Mouse (Mus musculus): ENCODE data around the gene Prss8. TPM values are rescaled to one million over a fixed set of nuclear protein-coding genes. Genes with fewer than 3 reads are reported as not detected.
"Not testable (repeated sequence)": the region's sequence is repeated elsewhere in the genome, so short reads cannot be mapped to it uniquely, and the experiment has no call there.

Gene Prss8
- polyA plus RNA-seq, 1 experiment from 2014 or later, result 0.18 TPM

DNA sequence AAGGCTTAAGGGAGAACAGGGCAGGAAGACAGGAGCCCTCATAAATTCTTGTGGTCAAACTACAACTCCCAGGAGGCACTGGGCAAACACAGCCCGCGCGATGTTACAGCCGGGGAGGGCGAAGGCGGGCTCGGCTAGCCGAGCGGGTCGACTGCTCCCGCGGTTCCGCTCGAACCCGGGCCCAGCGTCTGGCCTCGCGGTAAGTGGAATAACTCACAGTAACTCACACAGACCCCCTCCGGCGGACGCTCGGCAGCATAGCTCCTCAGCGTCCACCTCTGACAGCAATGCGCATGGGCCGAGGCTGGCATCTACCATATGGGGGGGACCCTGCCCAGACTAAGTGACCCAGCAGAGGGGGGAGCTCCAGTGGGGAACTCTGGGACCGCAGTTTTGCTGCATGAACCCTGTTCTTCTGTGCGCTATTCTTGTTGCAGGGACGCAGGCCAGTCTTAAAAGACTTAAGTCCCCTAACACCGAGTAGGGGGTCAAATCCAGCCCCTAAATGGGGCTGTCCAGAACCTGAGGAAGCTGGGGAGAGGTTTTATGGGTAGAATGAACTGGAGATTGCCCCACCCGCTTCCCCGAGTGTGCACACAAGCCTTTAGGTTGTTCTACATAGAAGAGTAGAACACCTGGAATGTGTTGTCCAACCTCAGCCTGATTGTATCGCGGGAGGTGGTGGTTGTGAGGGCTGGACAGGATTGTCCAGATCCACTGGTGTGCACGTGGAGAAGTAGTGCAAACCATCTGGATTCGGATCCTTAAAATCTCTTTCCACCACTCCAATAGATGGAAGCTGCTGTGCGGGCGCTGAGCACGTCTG, 25.7 kb downstream of the Prss8 start, which contains the start of gene Bckdk:
Bckdk (plus strand) TSS at position 112 of the 826 bp plus-strand sequence.
- peak; percentile 94 for ATAC-seq (ENCODE audit: low read depth)
- H3K9ac ChIP-seq, result peak within 1 kb of the TSS; percentile 87
- H3K36me3 ChIP-seq, result peaks cover 40% of the 10 kb centered on the region
- H3K4me3 ChIP-seq, result peak within 1 kb of the TSS; percentile 66
- H3K9me3 ChIP-seq, result no peaks in the 10 kb centered on the region
- H3K27ac ChIP-seq (replicated peaks), result peak within 1 kb of the TSS; percentile 88
- H3K4me2 ChIP-seq, result peak within 1 kb of the TSS; percentile 83
- peaks cover 15% of the 10 kb centered on the region for H3K4me1 ChIP-seq (replicated peaks)
- no peaks in the 10 kb centered on the region for H3K27me3 ChIP-seq
- 6% methylated on average over 38 of the region's 38 CpGs for WGBS

DNA sequence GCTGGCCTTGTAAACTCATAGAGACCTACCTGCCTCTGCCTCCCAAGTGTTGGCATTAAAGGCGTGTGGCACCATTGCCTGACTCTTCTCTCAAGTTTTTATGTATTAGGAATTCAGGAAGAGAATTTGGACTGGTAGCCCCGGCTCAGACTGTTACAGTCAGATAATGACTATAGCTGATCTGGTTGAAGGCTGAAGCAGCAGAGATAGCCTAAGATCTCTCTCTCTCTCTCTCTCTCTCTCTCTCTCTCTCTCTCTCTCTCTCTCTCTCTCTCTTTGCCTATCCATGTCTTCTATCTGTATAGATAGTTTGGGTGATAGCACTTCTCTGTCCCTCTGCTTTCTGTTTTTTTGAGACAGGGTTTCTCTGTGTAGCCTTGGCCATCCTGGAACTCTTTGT, 28.1 kb downstream of the Prss8 start:
- Histone ChIP-seq H3K9me3 (no peaks in the 10 kb centered on the region), H3K9ac (no peak overlapping the region), H3K36me3 (peaks cover 15% of the 10 kb centered on the region), H3K27ac (replicated peaks) (no peak overlapping the region), H3K4me2 (no peak overlapping the region), H3K4me3 (no peak overlapping the region), H3K27me3 (no peaks in the 10 kb centered on the region), H3K4me1 (replicated peaks) (peaks cover 15% of the 10 kb centered on the region)
- 79% methylated on average over 2 of the region's 2 CpGs for WGBS
- no peak for ATAC-seq (ENCODE audit: low read depth)

DNA sequence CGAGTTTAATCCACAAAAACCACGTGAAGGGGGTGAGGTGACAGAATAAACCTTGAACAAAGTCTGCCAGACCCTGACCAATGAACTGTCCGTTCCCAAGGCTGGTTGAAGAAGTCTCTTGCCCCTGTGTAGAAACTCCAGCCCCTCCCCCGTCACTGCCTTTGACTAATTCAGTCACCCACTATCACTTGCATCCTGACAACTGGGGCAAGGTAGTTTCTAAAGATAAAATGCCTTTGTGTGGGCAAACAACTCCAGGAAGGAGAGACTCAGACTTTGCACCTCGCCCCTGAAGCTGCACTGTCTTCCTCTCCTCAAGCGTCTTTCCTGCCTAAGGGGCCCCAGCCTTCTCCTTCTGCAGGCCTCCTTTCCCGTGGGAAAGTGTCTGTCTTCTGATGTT, 29.9 kb downstream of the Prss8 start:
- no peak overlapping the region for H3K27ac ChIP-seq (replicated peaks)
- H3K4me2 ChIP-seq, result no peak overlapping the region
- H3K27me3 ChIP-seq, result no peaks in the 10 kb centered on the region
- peaks cover 11% of the 10 kb centered on the region for H3K4me1 ChIP-seq (replicated peaks)
- H3K9me3 ChIP-seq, result no peaks in the 10 kb centered on the region
- 49% methylated on average over 7 of the region's 7 CpGs for WGBS
- H3K36me3 ChIP-seq, result no peaks in the 10 kb centered on the region
- H3K9ac ChIP-seq, result no peak overlapping the region
- no peak overlapping the region for H3K4me3 ChIP-seq
- no peak for ATAC-seq (ENCODE audit: low read depth)

DNA sequence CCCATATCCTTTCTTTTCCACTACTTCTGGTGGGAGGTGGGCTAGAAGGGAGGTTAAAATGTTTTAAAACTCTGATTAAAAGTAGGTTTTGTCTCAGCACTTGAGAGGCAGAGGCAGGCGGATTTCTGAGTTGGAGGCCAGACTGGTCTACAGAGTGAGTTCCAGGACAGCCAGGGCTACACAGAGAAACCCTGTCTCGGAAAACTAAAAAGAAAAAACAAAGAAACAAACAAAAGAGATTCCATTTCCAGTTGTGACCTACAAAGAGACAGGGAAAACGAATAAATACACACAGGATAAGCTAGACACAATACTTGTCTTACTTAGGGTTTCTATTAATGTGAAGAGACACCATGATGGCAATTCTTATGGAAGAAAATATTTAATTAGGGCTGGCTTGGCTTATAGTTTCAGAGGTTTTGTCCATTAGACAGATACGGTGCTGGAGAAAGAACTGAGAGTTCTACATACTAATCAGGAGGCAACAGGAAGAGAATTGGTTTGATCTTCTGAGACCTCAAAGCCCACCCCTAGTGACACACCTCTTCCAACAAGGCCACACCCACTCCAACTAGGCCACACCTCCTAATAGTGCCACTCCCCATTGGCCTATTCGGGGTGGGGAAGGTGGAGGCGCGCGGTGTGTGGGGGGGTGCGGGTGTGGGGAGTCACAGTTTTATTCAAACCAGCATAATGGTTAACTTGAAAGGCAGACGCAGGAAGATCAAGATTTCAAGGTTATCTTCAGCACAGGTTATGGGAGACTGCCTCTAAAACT, 31.5 kb downstream of the Prss8 start:
- Histone ChIP-seq H3K4me3 (no peak overlapping the region), H3K36me3 (peaks cover 3% of the 10 kb centered on the region; the same call in 1 of the 2 replicates), H3K27me3 (no peaks in the 10 kb centered on the region), H3K9me3 (no peaks in the 10 kb centered on the region), H3K4me1 (replicated peaks) (peaks cover 11% of the 10 kb centered on the region), H3K9ac (no peak overlapping the region), H3K4me2 (no peak overlapping the region), H3K27ac (replicated peaks) (no peak overlapping the region)
- 39% methylated on average over 10 of the region's 10 CpGs for WGBS
- ATAC-seq (ENCODE audit: low read depth), result no peak

DNA sequence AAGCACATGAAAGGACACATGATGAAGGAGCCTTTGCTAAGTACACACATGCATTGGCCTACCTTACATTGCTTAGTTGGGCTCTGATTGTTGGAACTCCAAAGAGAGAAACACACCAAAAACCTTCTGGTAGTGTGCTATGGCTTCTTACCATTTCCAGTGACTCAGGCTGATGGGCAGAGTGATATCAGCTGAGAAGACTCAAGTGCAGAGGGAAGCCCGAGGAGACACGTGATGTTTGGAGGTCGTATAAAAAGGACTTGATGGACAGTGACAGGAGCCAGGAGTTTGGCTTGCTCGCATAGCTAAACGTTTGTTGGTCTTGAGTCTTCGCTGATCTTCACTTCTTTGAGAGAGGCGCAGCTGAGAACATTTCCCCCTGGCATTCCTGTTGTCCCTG, 32.4 kb downstream of the Prss8 start:
- Histone ChIP-seq H3K4me3 (no peak overlapping the region), H3K9me3 (no peaks in the 10 kb centered on the region), H3K27ac (replicated peaks) (no peak overlapping the region), H3K4me2 (no peak overlapping the region), H3K36me3 (peaks cover 12% of the 10 kb centered on the region), H3K9ac (no peak overlapping the region), H3K27me3 (no peaks in the 10 kb centered on the region), H3K4me1 (replicated peaks) (peaks cover 11% of the 10 kb centered on the region)
- 94% methylated on average over 7 of the region's 7 CpGs for WGBS
- no peak for ATAC-seq (ENCODE audit: low read depth)

DNA sequence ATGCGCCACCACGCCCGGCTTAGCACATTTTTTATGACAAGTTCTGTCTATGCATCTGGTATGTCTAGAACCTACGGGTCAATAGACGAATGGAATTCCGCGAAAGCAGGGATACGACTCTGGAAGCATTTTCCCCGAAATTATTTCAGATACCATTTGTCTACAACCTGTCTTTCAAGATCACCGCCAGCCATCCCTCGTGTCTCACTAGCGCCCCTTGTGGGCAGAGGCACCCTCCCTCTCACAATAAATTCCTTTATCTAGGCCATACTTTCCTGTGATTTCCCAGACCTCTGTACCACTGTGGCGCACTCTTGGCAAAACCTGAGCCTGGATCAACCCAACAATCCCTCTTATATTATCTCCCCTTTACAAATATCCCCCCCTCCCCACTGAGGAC, 33.5 kb downstream of the Prss8 start:
- no peaks in the 10 kb centered on the region for H3K27me3 ChIP-seq
- no peak overlapping the region for H3K9ac ChIP-seq
- H3K9me3 ChIP-seq, result no peaks in the 10 kb centered on the region
- no peak for ATAC-seq (ENCODE audit: low read depth)
- 56% methylated on average over 13 of the region's 13 CpGs for WGBS
- no peak overlapping the region for H3K4me3 ChIP-seq
- peaks cover 11% of the 10 kb centered on the region for H3K4me1 ChIP-seq (replicated peaks)
- H3K36me3 ChIP-seq, result peaks cover 21% of the 10 kb centered on the region
- no peak overlapping the region for H3K27ac ChIP-seq (replicated peaks)
- no peak overlapping the region for H3K4me2 ChIP-seq

DNA sequence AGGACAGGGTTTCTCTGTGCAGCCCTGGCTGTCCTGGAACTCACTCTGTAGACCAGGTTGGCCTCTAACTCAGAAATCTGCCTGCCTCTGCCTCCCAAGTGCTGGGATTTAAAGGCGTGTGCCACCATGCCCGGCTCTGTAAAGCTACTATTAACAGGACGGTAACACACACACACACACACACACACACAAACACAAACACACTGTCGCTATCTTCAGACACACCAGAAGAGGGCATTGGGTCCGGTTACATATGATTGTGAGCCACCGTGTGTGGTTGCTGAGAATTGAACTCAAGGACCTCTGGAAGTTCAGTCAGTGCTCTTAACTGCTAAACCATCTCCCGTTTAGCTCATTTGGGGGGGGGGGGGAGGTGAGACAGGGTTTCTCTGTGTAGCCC, 34.0 kb downstream of the Prss8 start:
- H3K9me3 ChIP-seq; H3K27ac ChIP-seq (replicated peaks); H3K9ac ChIP-seq; H3K27me3 ChIP-seq: not testable (repeated sequence)
- Histone ChIP-seq H3K4me2 (peak overlapping the region; percentile 84), H3K36me3 (peaks cover 25% of the 10 kb centered on the region), H3K4me3 (peak overlapping the region; percentile 65), H3K4me1 (replicated peaks) (peaks cover 11% of the 10 kb centered on the region)
- peak; percentile 22 for ATAC-seq (ENCODE audit: low read depth)
- WGBS, result 63% methylated on average over 7 of the region's 7 CpGs

DNA sequence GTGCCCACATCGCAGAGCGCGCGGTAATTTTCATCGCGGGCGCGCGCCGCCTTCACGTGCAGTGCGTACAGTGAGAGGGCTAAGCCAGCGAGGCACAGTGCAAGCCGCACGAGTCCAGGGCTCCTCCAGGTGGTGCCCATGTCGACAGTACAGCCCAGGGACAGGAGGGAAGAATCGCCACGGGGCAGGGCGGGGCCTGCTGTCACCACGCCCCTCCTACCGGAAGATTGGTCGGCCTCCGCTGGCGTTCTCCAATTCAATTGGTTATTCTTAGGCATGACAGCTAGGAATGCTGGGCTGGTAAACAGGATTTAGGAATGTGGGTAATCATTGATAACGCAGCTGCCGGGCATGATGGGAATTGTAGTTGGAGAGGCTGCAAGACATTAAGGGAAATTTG, 34.5 kb downstream of the Prss8 start, which contains the start of the genes Gm21974 and Vkorc1:
Gm21974 (minus strand) TSS at position 13 of the 400 bp plus-strand sequence.
Vkorc1 (minus strand) TSS at position 176 of the 400 bp plus-strand sequence.
- H3K9ac ChIP-seq, result peak within 1 kb of the TSS; percentile 80
- H3K4me2 ChIP-seq, result peak within 1 kb of the TSS; percentile 84
- peaks cover 11% of the 10 kb centered on the region for H3K4me1 ChIP-seq (replicated peaks)
- peak within 1 kb of the TSS; percentile 65 for H3K4me3 ChIP-seq
- peaks cover 29% of the 10 kb centered on the region for H3K36me3 ChIP-seq
- H3K27ac ChIP-seq (replicated peaks), result peak within 1 kb of the TSS; percentile 84
- no peaks in the 10 kb centered on the region for H3K9me3 ChIP-seq
- 0% methylated on average over 26 of the region's 26 CpGs for WGBS
- peak; percentile 98 for ATAC-seq (ENCODE audit: low read depth)
- H3K27me3 ChIP-seq, result no peaks in the 10 kb centered on the region

DNA sequence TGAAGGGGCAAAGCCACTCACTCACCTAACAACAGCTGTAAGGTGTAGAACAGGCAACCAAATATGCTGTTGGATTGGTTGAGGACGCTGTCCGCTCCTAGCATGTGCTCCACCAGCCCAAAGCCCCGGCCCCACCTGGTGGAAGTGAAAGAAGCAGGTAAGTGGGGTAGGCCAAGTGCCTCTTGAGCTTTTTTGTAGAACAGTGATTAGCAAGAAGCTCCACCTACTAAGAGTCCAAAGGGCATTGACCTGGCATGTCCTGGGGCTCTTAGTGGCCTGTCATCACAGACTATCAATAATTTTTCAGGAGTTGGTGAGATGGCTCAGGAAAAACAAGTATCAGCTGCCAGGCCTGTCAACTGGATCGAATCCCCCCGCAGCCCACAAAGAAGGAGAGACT, 35.4 kb downstream of the Prss8 start:
- Histone ChIP-seq H3K4me2 (peak overlapping the region; percentile 84), H3K36me3 (peaks cover 38% of the 10 kb centered on the region), H3K27me3 (no peaks in the 10 kb centered on the region), H3K9ac (peak overlapping the region; percentile 80), H3K9me3 (no peaks in the 10 kb centered on the region), H3K4me3 (peak overlapping the region; percentile 65), H3K4me1 (replicated peaks) (peaks cover 11% of the 10 kb centered on the region), H3K27ac (replicated peaks) (no peak overlapping the region)
- 88% methylated on average over 5 of the region's 5 CpGs for WGBS
- no peak for ATAC-seq (ENCODE audit: low read depth)

DNA sequence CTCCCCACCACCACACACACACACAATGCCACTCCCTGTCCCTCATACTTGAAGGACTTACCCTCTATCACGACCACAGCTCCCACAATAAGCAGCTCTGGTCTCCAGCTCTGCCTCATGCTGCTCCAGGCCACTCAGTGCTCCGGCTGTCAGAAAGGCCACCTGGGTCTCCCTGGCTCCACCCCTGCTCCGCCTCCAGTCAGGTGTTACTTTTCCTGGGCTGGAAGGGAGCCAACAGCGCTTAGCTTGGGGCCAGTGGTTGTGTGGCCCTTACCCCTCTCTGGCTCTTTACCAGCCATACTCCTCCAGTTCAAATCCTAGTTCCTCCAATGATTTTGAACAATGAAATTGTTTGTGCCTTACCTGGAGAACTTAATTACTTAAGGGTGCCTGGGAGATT, 39.1 kb downstream of the Prss8 start, which contains the start of gene Prss53:
Prss53 (minus strand) TSS at position 173 of the 400 bp plus-strand sequence.
- no peak for ATAC-seq (ENCODE audit: low read depth)
- H3K27me3 ChIP-seq, result no peaks in the 10 kb centered on the region
- H3K4me2 ChIP-seq, result no peak within 1 kb of the TSS
- H3K4me1 ChIP-seq (replicated peaks), result peaks cover 22% of the 10 kb centered on the region
- H3K36me3 ChIP-seq, result peaks cover 74% of the 10 kb centered on the region
- H3K9me3 ChIP-seq, result no peaks in the 10 kb centered on the region
- H3K27ac ChIP-seq (replicated peaks), result no peak within 1 kb of the TSS
- H3K4me3 ChIP-seq, result no peak within 1 kb of the TSS
- 44% methylated on average over 4 of the region's 4 CpGs for WGBS
- no peak within 1 kb of the TSS for H3K9ac ChIP-seq

DNA sequence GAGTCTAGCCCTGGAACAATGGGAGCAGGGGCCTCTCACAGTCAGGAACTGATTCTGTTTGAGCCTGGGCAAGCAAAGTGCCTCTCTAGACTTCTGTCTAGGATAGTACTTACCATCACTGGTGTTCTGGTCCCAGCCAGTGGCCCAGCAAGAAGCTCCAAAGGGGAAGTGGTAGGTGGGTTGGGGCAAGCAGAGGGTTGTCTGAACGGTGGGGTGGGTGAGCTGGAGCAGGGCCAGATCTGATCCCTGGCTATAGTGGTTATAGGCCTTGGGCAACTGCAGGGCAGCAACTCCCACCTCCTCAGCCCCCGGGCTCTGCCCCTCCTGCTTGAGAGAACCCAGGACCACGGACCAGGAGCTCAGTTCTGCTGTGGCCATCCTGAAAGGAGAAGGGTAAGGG, 41.1 kb downstream of the Prss8 start:
- no peak for ATAC-seq (ENCODE audit: low read depth)
- H3K9me3 ChIP-seq, result no peaks in the 10 kb centered on the region

DNA sequence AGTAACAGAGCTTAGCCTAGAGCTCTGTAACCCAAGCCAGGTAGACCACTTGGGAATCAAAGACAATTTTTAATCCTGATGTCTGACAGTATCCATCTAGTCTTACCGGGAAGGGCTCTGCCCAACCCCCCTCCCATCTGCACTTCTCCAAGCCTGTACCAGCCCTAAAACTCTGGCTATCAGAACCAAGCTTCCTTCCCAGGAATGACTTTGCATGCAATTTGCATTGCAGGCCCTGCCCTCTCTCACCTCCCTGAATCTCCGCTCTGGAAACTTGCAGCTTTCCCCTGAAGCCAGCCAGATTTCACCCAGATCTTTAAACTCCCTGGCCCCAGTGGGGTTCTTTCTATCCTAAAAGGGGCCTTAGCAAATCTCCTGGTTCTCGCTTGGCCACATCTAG, 42.1 kb downstream of the Prss8 start:
- no peak for ATAC-seq (ENCODE audit: low read depth)
- 83% methylated on average over 3 of the region's 3 CpGs for WGBS
- Histone ChIP-seq H3K4me2 (no peak overlapping the region), H3K36me3 (peaks cover 95% of the 10 kb centered on the region), H3K9ac (no peak overlapping the region), H3K27ac (replicated peaks) (no peak overlapping the region), H3K9me3 (no peaks in the 10 kb centered on the region), H3K4me3 (no peak overlapping the region), H3K27me3 (no peaks in the 10 kb centered on the region), H3K4me1 (replicated peaks) (peaks cover 40% of the 10 kb centered on the region)

More for the DNA sequence above, 41.1 kb downstream of the Prss8 start:
- Histone ChIP-seq H3K27ac (replicated peaks) (no peak overlapping the region), H3K27me3 (no peaks in the 10 kb centered on the region), H3K36me3 (peaks cover 94% of the 10 kb centered on the region), H3K9ac (no peak overlapping the region), H3K4me2 (no peak overlapping the region), H3K4me3 (no peak overlapping the region), H3K4me1 (replicated peaks) (peaks cover 30% of the 10 kb centered on the region)
- 80% methylated on average over 3 of the region's 3 CpGs for WGBS
